Mouse (Mus musculus) CH12.LX (cell line): ENCODE data around the gene Rora. TPM values are rescaled to one million over a fixed set of nuclear protein-coding genes. Genes with fewer than 3 reads are reported as not detected.

Experiments
- DNase-seq: peaks from one replicate; pipeline ENCODE4 v3.0.0-alpha.2; 2013; ENCODE audit errors: extremely low read depth
- H3K27ac ChIP-seq: 2 replicates; pipeline ENCODE4 v1.5.1; 2012; ENCODE audit warnings: low read depth, mild to moderate bottlenecking, control low read depth, moderate library complexity; ENCODE audit not compliant: insufficient read depth
- H3K27me3 ChIP-seq: replicated peaks from 2 replicates; pipeline ENCODE3; 2012; ENCODE audit warnings: inconsistent platforms
- H3K36me3 ChIP-seq, 2 experiments: replicated peaks in 1 of 2; 2 replicates each; pipeline versions ENCODE3 to v1.6.1; 2012; ENCODE audit warnings: inconsistent platforms in 1 of 2, low read length in 1 of 2, mild to moderate bottlenecking in 1 of 2, mixed read lengths in 1 of 2, moderate library complexity in 1 of 2; ENCODE audit not compliant: control insufficient read depth in 1 of 2, insufficient read depth in 1 of 2
- H3K4me1 ChIP-seq, 2 experiments: 2 replicates each; pipeline ENCODE4 v1.6.1; 2012; ENCODE audit warnings: inconsistent platforms in 1 of 2, moderate library complexity in 1 of 2; ENCODE audit not compliant: insufficient read depth in 2 of 2, control insufficient read depth in 1 of 2
- H3K4me2 ChIP-seq: 2 replicates; pipeline ENCODE4 v1.6.1; 2012; ENCODE audit warnings: low read depth, mild to moderate bottlenecking, control low read depth; ENCODE audit not compliant: poor library complexity, insufficient read depth, severe bottlenecking
- H3K4me3 ChIP-seq, 3 experiments: fragments of 150-350 bp in 1 of 3; sonication (generic) in 1 of 3; replicated peaks in 1 of 3; 2 replicates each; pipeline versions ENCODE3 to v1.5.1; 2011 to 2012; ENCODE audit warnings: low read depth in 2 of 3, low read length in 2 of 3, mild to moderate bottlenecking in 2 of 3, moderate library complexity in 2 of 3, control low read depth in 1 of 3, improper control_type of control experiment in 1 of 3, inconsistent platforms in 1 of 3, mixed read lengths in 1 of 3; ENCODE audit not compliant: poor library complexity in 1 of 3
- H3K79me2 ChIP-seq: replicated peaks from 2 replicates; pipeline ENCODE4 v1.6.1; 2012; ENCODE audit warnings: mild to moderate bottlenecking, moderate library complexity; ENCODE audit not compliant: control insufficient read depth, poor library complexity, insufficient read depth, severe bottlenecking; ENCODE audit errors: extremely low read depth
- H3K9ac ChIP-seq: 2 replicates; pipeline ENCODE4 v1.6.1; 2012; ENCODE audit warnings: low read depth, mild to moderate bottlenecking, control low read depth, moderate library complexity; ENCODE audit not compliant: insufficient read depth
- H3K9me3 ChIP-seq: replicated peaks from 2 replicates; pipeline ENCODE3; 2012; ENCODE audit warnings: low read length, inconsistent platforms, mixed read lengths
- CHD2 ChIP-seq: IDR thresholded peaks from 2 replicates; pipeline ENCODE4 v1.6.1; 2011; ENCODE audit warnings: low read length, improper control_type of control experiment
- CTCF ChIP-seq, 2 experiments: IDR thresholded peaks in 1 of 2; conservative IDR thresholded peaks in 1 of 2; 2 replicates each; pipeline ENCODE4 v1.5.1; 2011 to 2012; ENCODE audit warnings: low read depth in 2 of 2, low read length in 2 of 2, improper control_type of control experiment in 1 of 2, inconsistent platforms in 1 of 2, mild to moderate bottlenecking in 1 of 2, moderate library complexity in 1 of 2
- ELF1 ChIP-seq: IDR thresholded peaks from 2 replicates; pipeline ENCODE4 v1.6.1; 2014; ENCODE audit warnings: low read depth, mild to moderate bottlenecking, inconsistent platforms, low read length, improper control_type of control experiment
- GABPA ChIP-seq: IDR thresholded peaks from 2 replicates; pipeline ENCODE4 v1.6.1; 2012; ENCODE audit warnings: low read depth, low read length, improper control_type of control experiment, inconsistent platforms; ENCODE audit not compliant: insufficient replicate concordance
- JUN ChIP-seq: IDR thresholded peaks from 2 replicates; pipeline ENCODE4 v1.6.1; 2011; ENCODE audit warnings: low read depth, mild to moderate bottlenecking, low read length, improper control_type of control experiment, moderate library complexity; ENCODE audit not compliant: insufficient read depth
- JUND ChIP-seq: conservative IDR thresholded peaks from 2 replicates; pipeline ENCODE4 v1.6.1; 2011; ENCODE audit warnings: low read depth, low read length, improper control_type of control experiment
- KAT2A ChIP-seq: IDR thresholded peaks from 2 replicates; pipeline ENCODE4 v1.6.1; 2012; ENCODE audit warnings: low read length, improper control_type of control experiment, inconsistent platforms; ENCODE audit not compliant: insufficient replicate concordance
- MAFK ChIP-seq: IDR thresholded peaks from 2 replicates; pipeline ENCODE4 v1.6.1; 2011; ENCODE audit warnings: low read length, improper control_type of control experiment; ENCODE audit not compliant: insufficient replicate concordance
- MAZ ChIP-seq: IDR thresholded peaks from 2 replicates; pipeline ENCODE4 v1.6.1; 2012; ENCODE audit warnings: low read depth, mild to moderate bottlenecking, inconsistent platforms, low read length, improper control_type of control experiment, moderate library complexity
- MEF2A ChIP-seq: IDR thresholded peaks from 2 replicates; pipeline ENCODE4 v1.6.1; 2014; ENCODE audit warnings: low read depth, mild to moderate bottlenecking, inconsistent platforms, low read length, improper control_type of control experiment, borderline replicate concordance
- NRF1 ChIP-seq: IDR thresholded peaks from 2 replicates; pipeline ENCODE4 v1.6.1; 2014; ENCODE audit warnings: low read depth, mild to moderate bottlenecking, inconsistent platforms, low read length, improper control_type of control experiment, moderate library complexity
- POLR2AphosphoS2 ChIP-seq: IDR thresholded peaks from 2 replicates; pipeline ENCODE4 v1.6.1; 2011; ENCODE audit warnings: low read depth, low read length, improper control_type of control experiment
- RAD21 ChIP-seq: IDR thresholded peaks from 2 replicates; pipeline ENCODE4 v1.6.1; 2011; ENCODE audit warnings: low read depth, mild to moderate bottlenecking, low read length, improper control_type of control experiment, moderate library complexity
- RCOR1 ChIP-seq: conservative IDR thresholded peaks from 2 replicates; pipeline ENCODE4 v1.6.1; 2012; ENCODE audit warnings: low read depth, mild to moderate bottlenecking, inconsistent platforms, low read length, improper control_type of control experiment
- USF1 ChIP-seq: IDR thresholded peaks from 2 replicates; pipeline ENCODE4 v1.6.1; 2014; ENCODE audit warnings: low read depth, mild to moderate bottlenecking, inconsistent platforms, low read length, improper control_type of control experiment
- USF2 ChIP-seq: conservative IDR thresholded peaks from 2 replicates; pipeline ENCODE4 v1.6.1; 2011; ENCODE audit warnings: low read depth, low read length, improper control_type of control experiment
- ZC3H11A ChIP-seq: IDR thresholded peaks from 2 replicates; pipeline ENCODE4 v1.6.1; 2012; ENCODE audit warnings: low read depth, mild to moderate bottlenecking, inconsistent platforms, low read length, improper control_type of control experiment
- ZKSCAN1 ChIP-seq: IDR thresholded peaks from 2 replicates; pipeline ENCODE4 v1.6.1; 2012; ENCODE audit warnings: low read depth, inconsistent platforms, low read length, improper control_type of control experiment, borderline replicate concordance
- ZNF384 ChIP-seq: IDR thresholded peaks from 2 replicates; pipeline ENCODE4 v1.6.1; 2012; ENCODE audit warnings: low read depth, low read length, improper control_type of control experiment, inconsistent platforms
- dilution Hi-C: fragments of 300-500 bp; cut with MboI; formaldehyde crosslinking; loops from 2 replicates; pipeline ENCODE4 v1.14.3; 2020; ENCODE audit warnings: low sequenced_read_pairs; ENCODE audit not compliant: extremely low pct_unique_long_range_greater_than_20kb, extremely low pct_ligation_motif_present
- in situ Hi-C: fragments of 300-500 bp; cut with MboI; formaldehyde crosslinking; loops from 3 replicates; pipeline ENCODE4 v1.14.3; 2019; ENCODE audit warnings: low sequenced_read_pairs, low pct_ligation_motif_present, low pct_unique_long_range_greater_than_20kb, mixed read lengths
- polyA plus RNA-seq: library from polyadenylated mRNA; unstranded; fragments of >175 nt; gene quantifications from 2 replicates; pipeline ENCODE4 v1.2.1, GENCODE M21; 2012; ENCODE audit warnings: low read depth; ENCODE audit not compliant: insufficient read length
- total RNA-seq, 2 experiments: library from RNA; depleted of rRNA; stranded (reverse); fragments of 300-350 nt in 1 of 2; fragments of >200 nt in 1 of 2; gene quantifications; 2 replicates each; pipeline ENCODE4 v1.2.3; 2012 to 2014

The Rora gene
- total and polyA plus RNA-seq, 3 experiments, result 0.36 to 0.66 (median 0.64) TPM

DNA sequence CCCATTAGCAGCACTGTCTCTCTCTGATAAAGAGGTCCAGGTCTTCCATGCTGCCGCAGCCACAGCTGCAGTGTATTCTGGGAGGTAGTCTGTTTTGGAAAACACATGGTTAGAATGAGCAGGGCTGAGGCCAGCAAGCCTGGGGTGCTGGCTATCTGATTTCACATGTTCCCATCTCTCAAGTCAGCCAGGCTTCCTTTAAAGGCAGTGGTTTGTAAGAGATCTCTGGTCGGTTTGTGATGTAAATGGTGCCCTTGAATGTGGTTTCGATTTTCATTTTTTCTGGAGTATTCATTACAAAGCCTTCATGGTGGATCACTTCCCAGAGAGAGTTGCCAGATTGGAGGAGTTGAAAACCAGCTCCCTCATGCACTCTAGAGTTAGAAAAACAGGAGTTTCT lies 117.8 kb downstream of the Rora start:
- Histone ChIP-seq H3K4me3 (no peak overlapping the region), H3K27me3 (no peaks in the 10 kb centered on the region), H3K9me3 (peaks cover 46% of the 10 kb centered on the region), H3K4me2 (no peak overlapping the region), H3K9ac (no peak overlapping the region), H3K79me2 (no peaks in the 10 kb centered on the region), H3K4me1 (no peaks in the 10 kb centered on the region), H3K36me3 (no peaks in the 10 kb centered on the region), H3K27ac (no peak overlapping the region)
- no peak for DNase-seq
- TF ChIP-seq GABPA (no peak), ELF1 (no peak), RAD21 (no peak), CHD2 (no peak), MAFK (no peak), KAT2A (no peak), ZKSCAN1 (no peak), NRF1 (no peak), POLR2AphosphoS2 (no peak), JUND (no peak), RCOR1 (no peak), ZNF384 (no peak), MAZ (no peak), USF1 (no peak), USF2 (no peak), CTCF (conservative IDR thresholded peaks at IDR 0.05 in 1 of 2, IDR thresholded peaks at IDR 0.05 in 1 of 2; ENCODE audit: low read depth in 2 of 2, low read length in 2 of 2) (no peak), JUN (no peak), MEF2A (no peak)
- in situ Hi-C loops (no loop called here), dilution Hi-C loops (no loop called here)

DNA sequence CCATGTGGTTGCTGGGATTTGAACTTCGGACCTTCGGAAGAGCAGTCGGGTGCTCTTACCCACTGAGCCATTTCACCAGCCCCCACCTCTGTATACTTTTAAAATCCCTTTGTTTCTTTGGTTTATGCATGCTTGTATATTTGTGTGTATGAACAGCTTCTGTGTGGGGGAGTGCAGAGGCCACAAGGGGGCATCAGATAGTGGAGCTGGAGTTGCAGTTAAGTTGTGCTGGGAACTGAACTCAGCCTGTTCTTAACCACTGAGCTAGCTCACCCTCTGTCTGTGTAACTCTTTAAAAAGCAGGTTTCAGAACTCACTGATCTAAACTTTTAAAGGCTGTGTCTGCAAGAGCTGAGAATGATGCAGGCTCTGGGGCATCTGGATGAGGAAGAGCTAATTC lies 120.2 kb downstream of the Rora start:
- in situ Hi-C loops, result no loop called here
- no peaks in the 10 kb centered on the region for H3K79me2 ChIP-seq
- DNase-seq, result no peak
- H3K27ac ChIP-seq, result no peak overlapping the region
- H3K4me2 ChIP-seq, result no peak overlapping the region
- H3K36me3 ChIP-seq, result no peaks in the 10 kb centered on the region
- TF ChIP-seq ZC3H11A (no peak), CTCF (conservative IDR thresholded peaks at IDR 0.05 in 1 of 2, IDR thresholded peaks at IDR 0.05 in 1 of 2; ENCODE audit: low read depth in 2 of 2, low read length in 2 of 2) (peak in 1 of 2 experiments; percentile 10; a peak in 1 of 4 replicates)
- no peaks in the 10 kb centered on the region for H3K4me1 ChIP-seq
- H3K27me3 ChIP-seq, result no peaks in the 10 kb centered on the region
- dilution Hi-C loops, result no loop called here
- peaks cover 47% of the 10 kb centered on the region for H3K9me3 ChIP-seq
- no peak overlapping the region for H3K4me3 ChIP-seq
- no peak overlapping the region for H3K9ac ChIP-seq
